Mouse (Mus musculus): ENCODE measurements around the gene Arfrp1. TPM values are rescaled to one million over a fixed set of nuclear protein-coding genes. Genes with fewer than 3 reads are reported as not detected.

The Arfrp1 gene
- polyA plus RNA-seq, 1 experiment from 2014 or later, result 72.5 TPM

DNA sequence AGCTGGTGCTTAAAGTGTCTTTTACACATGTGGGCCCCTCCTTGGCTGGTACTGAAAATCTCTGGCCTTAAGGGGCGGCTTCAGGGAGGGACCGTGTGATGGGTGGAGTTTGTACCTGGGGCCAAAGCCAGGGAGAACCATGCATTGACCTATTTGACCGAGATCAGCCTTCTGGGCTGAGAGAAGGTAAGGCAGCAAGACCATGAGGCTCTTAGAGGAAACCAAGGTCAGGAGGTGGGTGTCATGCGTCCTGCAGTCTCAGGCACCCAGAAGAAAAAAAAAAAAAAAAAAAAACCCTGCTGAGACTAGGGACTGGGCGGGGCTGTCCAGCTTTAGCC is 52.2 kb downstream of the Arfrp1 start:
- H3K4me3 ChIP-seq (ENCODE audit: low read length), result no peak overlapping the region
- no peak overlapping the region for H3K4me2 ChIP-seq (replicated peaks; ENCODE audit: low read depth, low read length)
- no peak for ATAC-seq (ENCODE audit: low FRiP score, low TSS enrichment)
- no peak overlapping the region for H3K27ac ChIP-seq (ENCODE audit: low read length)
- peaks cover 8% of the 10 kb centered on the region for H3K4me1 ChIP-seq (ENCODE audit: insufficient read depth, low read length)
- H3K27me3 ChIP-seq (ENCODE audit: insufficient read depth, low read length), result peaks cover 42% of the 10 kb centered on the region
- no peak overlapping the region for H3K9ac ChIP-seq (replicated peaks; ENCODE audit: low read length)
- WGBS, result 8% methylated on average over 5 of the region's 5 CpGs
- no peaks in the 10 kb centered on the region for H3K9me3 ChIP-seq (ENCODE audit: low read length)
- no peaks in the 10 kb centered on the region for H3K36me3 ChIP-seq (ENCODE audit: insufficient read depth, low read length)

DNA sequence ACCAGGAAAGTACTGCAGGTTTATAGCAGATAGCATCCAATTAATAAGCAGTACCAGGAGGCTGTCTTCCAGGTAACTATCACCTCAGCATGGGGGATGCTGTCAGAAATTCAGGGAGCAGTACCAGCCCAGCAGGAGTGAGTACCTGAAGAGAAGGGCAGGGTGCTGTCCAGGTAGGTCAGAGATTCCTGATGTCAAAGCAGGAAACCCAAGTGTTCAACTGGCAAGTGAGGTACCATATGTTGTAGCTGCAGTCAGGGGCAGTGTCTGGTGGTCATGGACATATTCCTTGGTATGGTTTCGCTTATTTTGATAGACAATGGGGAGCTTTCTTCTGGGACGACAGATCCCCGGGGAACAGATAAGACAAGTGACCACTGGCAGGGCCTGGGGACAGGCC is 52.8 kb downstream of the Arfrp1 start:
- Histone ChIP-seq H3K4me3 (ENCODE audit: low read length) (no peak overlapping the region), H3K27me3 (ENCODE audit: insufficient read depth, low read length) (peaks cover 42% of the 10 kb centered on the region), H3K4me1 (ENCODE audit: insufficient read depth, low read length) (peaks cover 8% of the 10 kb centered on the region), H3K9me3 (ENCODE audit: low read length) (no peaks in the 10 kb centered on the region), H3K36me3 (ENCODE audit: insufficient read depth, low read length) (no peaks in the 10 kb centered on the region), H3K9ac (replicated peaks; ENCODE audit: low read length) (no peak overlapping the region), H3K4me2 (replicated peaks; ENCODE audit: low read depth, low read length) (no peak overlapping the region), H3K27ac (ENCODE audit: low read length) (no peak overlapping the region)
- ATAC-seq (ENCODE audit: low FRiP score, low TSS enrichment), result no peak
- WGBS, result 76% methylated on average over 3 of the region's 3 CpGs

Other genes starting within 250 kb of the Arfrp1 start
- 0.16 and 0.44 TPM in 2 replicates for gene Kcnq2, start 230.1 kb downstream of the Arfrp1 start, polyA plus RNA-seq (2015; fragmentation: Nextera tagmentation; extraction: Ambion mirVana)
- 0.10 TPM in 1 of 2 replicates, not detected in the other for gene Eef1a2, start 208.4 kb downstream of the Arfrp1 start, polyA plus RNA-seq (2015; fragmentation: Nextera tagmentation; extraction: Ambion mirVana)
- 302 and 310 TPM in 2 replicates for gene Ppdpf, start 178.2 kb downstream of the Arfrp1 start, polyA plus RNA-seq (2015; fragmentation: Nextera tagmentation; extraction: Ambion mirVana)
- gene Ptk6, start 162.6 kb downstream of the Arfrp1 start, polyA plus RNA-seq (2015; fragmentation: Nextera tagmentation; extraction: Ambion mirVana), result not detected in 2 replicates
- 0.25 and 0.37 TPM in 2 replicates for gene Srms, start 152.2 kb downstream of the Arfrp1 start, polyA plus RNA-seq (2015; fragmentation: Nextera tagmentation; extraction: Ambion mirVana)
- gene Fndc11, start 145.4 kb downstream of the Arfrp1 start, polyA plus RNA-seq (2015; fragmentation: Nextera tagmentation; extraction: Ambion mirVana), result 0.26 and 0.59 TPM in 2 replicates
- 1.9 and 2.0 TPM in 2 replicates for gene Helz2, start 123.4 kb downstream of the Arfrp1 start, polyA plus RNA-seq (2015; fragmentation: Nextera tagmentation; extraction: Ambion mirVana)
- 15.7 and 18.7 TPM in 2 replicates for gene Gmeb2, start 77.4 kb downstream of the Arfrp1 start, polyA plus RNA-seq (2015; fragmentation: Nextera tagmentation; extraction: Ambion mirVana)
- gene Stmn3, start 50.9 kb downstream of the Arfrp1 start, polyA plus RNA-seq (2015; fragmentation: Nextera tagmentation; extraction: Ambion mirVana), result 3.7 and 7.7 TPM in 2 replicates
- 51.2 and 57.9 TPM in 2 replicates for gene Rtel1, start 45.7 kb downstream of the Arfrp1 start, polyA plus RNA-seq (2015; fragmentation: Nextera tagmentation; extraction: Ambion mirVana)
- gene Zgpat, start 476 bp downstream of the Arfrp1 start, polyA plus RNA-seq (2015; fragmentation: Nextera tagmentation; extraction: Ambion mirVana), result 48.8 and 50.5 TPM in 2 replicates
- 28.3 and 32.6 TPM in 2 replicates for gene Lime1, start 14.7 kb upstream of the Arfrp1 start, polyA plus RNA-seq (2015; fragmentation: Nextera tagmentation; extraction: Ambion mirVana)
- 26.2 and 30.5 TPM in 2 replicates for gene Zbtb46, start 94.0 kb upstream of the Arfrp1 start, polyA plus RNA-seq (2015; fragmentation: Nextera tagmentation; extraction: Ambion mirVana)
- gene Abhd16b, start 127.8 kb upstream of the Arfrp1 start, polyA plus RNA-seq (2015; fragmentation: Nextera tagmentation; extraction: Ambion mirVana), result 0.15 and 0.20 TPM in 2 replicates
- 168 and 172 TPM in 2 replicates for gene Tpd52l2, start 131.7 kb upstream of the Arfrp1 start, polyA plus RNA-seq (2015; fragmentation: Nextera tagmentation; extraction: Ambion mirVana)
- gene Dnajc5, start 155.1 kb upstream of the Arfrp1 start, polyA plus RNA-seq (2015; fragmentation: Nextera tagmentation; extraction: Ambion mirVana), result 91.7 and 100 TPM in 2 replicates
- 66.9 and 71.7 TPM in 2 replicates for gene Uckl1, start 219.5 kb upstream of the Arfrp1 start, polyA plus RNA-seq (2015; fragmentation: Nextera tagmentation; extraction: Ambion mirVana)
- 75.2 and 79.7 TPM in 2 replicates for gene Prpf6, start 226.5 kb upstream of the Arfrp1 start, polyA plus RNA-seq (2015; fragmentation: Nextera tagmentation; extraction: Ambion mirVana)
- gene Zfp512b, start 227.4 kb upstream of the Arfrp1 start, polyA plus RNA-seq (2015; fragmentation: Nextera tagmentation; extraction: Ambion mirVana), result 37.8 and 41.1 TPM in 2 replicates
- 29.5 and 31.4 TPM in 2 replicates for gene Samd10, start 233.8 kb upstream of the Arfrp1 start, polyA plus RNA-seq (2015; fragmentation: Nextera tagmentation; extraction: Ambion mirVana)

Data from kidney, embryonic 16.5 days (tissue).